ENCODE assay signal across 7 mouse cellular contexts in the genomic region with DNA sequence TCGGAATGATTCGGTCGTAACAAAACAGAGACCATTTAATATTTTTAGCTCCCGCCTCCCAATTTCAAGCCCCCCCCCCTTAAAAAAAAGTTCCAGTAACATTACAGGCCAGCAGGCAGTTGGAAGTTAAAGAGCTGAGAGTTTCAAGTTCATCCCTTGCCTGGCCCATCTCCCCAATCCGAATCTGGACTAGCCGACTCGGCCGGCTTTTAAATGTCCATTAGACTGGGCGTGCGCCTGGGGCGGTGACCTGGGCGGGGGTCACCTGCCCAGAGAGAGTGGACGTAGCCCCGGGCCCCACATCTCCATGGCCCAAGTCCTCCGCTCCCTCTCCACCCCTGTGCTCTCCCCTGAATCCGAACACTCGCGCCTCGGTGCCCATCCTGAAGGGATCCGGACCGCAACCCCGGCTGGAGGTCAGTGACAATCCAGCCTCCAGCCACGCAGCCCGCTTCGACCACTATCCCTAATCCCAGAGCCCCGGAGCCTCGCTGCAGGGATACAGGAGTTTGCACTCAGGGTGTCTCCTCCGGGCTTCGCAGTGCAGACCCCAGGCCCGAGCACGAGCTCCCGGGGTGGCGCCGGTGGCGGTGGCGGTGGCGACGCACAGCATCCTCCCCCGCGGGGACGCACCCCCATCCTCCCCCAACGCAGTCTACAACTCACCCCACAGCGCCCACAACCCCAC. TPM values are rescaled to one million over a fixed set of nuclear protein-coding genes. Genes with fewer than 3 reads are reported as not detected.
DNase-seq lines count a peak whose midpoint lies in the region; ATAC-seq and TF ChIP-seq lines count a peak whose summit lies in the region.

No protein-coding gene starts in this region.

- under 1% methylated on average over 43 of the region's 43 CpGs for WGBS in embryonic facial prominence, embryonic 12.5 days
- WGBS in liver, embryonic 11.5 days: under 1% methylated on average over 43 of the region's 43 CpGs

- peak overlapping the region; percentile 92 for H3K9ac ChIP-seq in embryonic facial prominence, embryonic 12.5 days
- H3K9ac ChIP-seq in liver, embryonic 11.5 days (ENCODE audit: low read depth, low read length): peak overlapping the region; percentile 75

- peak overlapping the region; percentile 80 for H3K4me2 ChIP-seq in embryonic facial prominence, embryonic 12.5 days (replicated peaks)
- H3K4me2 ChIP-seq in liver, embryonic 11.5 days: peak overlapping the region; percentile 89

- DNase-seq in B cell, adult 2 months: peak; percentile 71 to 74
- peak; percentile 17 for DNase-seq in heart, postnatal 25 days (ENCODE audit: low spot score)
- peak; percentile 56 for DNase-seq in liver, embryonic 11.5 days (ENCODE audit: low spot score)
- DNase-seq in naive thymus-derived CD4-positive, alpha-beta T cell, adult 2 months (ENCODE audit: low read depth): peak; percentile 63
- DNase-seq in thymus, postnatal 14 days: peak; percentile 89

- peaks cover 21% of the 10 kb centered on the region for H3K27me3 ChIP-seq in E14TG2a.4 (ENCODE audit: insufficient read depth, low read length)
- no peaks in the 10 kb centered on the region for H3K27me3 ChIP-seq in embryonic facial prominence, embryonic 12.5 days
- peaks cover 31% of the 10 kb centered on the region for H3K27me3 ChIP-seq in liver, embryonic 11.5 days (replicated peaks; ENCODE audit: control insufficient read depth, insufficient read depth, low read length)

- no peak for ATAC-seq in embryonic facial prominence, embryonic 12.5 days (ENCODE audit: insufficient number of reproducible peaks, insufficient read depth, low FRiP score, low TSS enrichment)
- ATAC-seq in liver, embryonic 11.5 days (replicated peaks; ENCODE audit: low FRiP score): peak; percentile 50

- H3K4me1 ChIP-seq in E14TG2a.4 (replicated peaks; ENCODE audit: low read depth, low read length): peaks cover 33% of the 10 kb centered on the region
- peaks cover 36% of the 10 kb centered on the region for H3K4me1 ChIP-seq in embryonic facial prominence, embryonic 12.5 days
- H3K4me1 ChIP-seq in liver, embryonic 11.5 days (replicated peaks; ENCODE audit: control insufficient read depth, insufficient read depth, low read length): peaks cover 4% of the 10 kb centered on the region; the same call in 1 of the 2 replicates

- H3K4me3 ChIP-seq in E14TG2a.4 (replicated peaks; ENCODE audit: low read length): peak overlapping the region; percentile 79
- H3K4me3 ChIP-seq in embryonic facial prominence, embryonic 12.5 days: peak overlapping the region; percentile 59
- peak overlapping the region; percentile 69 for H3K4me3 ChIP-seq in liver, embryonic 11.5 days (ENCODE audit: low read depth, low read length)

- intact Hi-C loops in heart, postnatal 25 days (cut with DNase I): loop anchor here (2.0 kb wide), 1 partner anchor 17 kb away; no protein-coding TSS in a partner anchor

- H3K36me3 ChIP-seq in E14TG2a.4 (ENCODE audit: insufficient read depth, low read length): no peaks in the 10 kb centered on the region
- no peaks in the 10 kb centered on the region for H3K36me3 ChIP-seq in embryonic facial prominence, embryonic 12.5 days
- H3K36me3 ChIP-seq in liver, embryonic 11.5 days (ENCODE audit: control insufficient read depth, insufficient read depth, low read length): no peaks in the 10 kb centered on the region

- H3K9me3 ChIP-seq in E14TG2a.4 (ENCODE audit: low read length): no peaks in the 10 kb centered on the region
- H3K9me3 ChIP-seq in embryonic facial prominence, embryonic 12.5 days: no peaks in the 10 kb centered on the region
- H3K9me3 ChIP-seq in liver, embryonic 11.5 days (ENCODE audit: control insufficient read depth, low read length): no peaks in the 10 kb centered on the region

- H3K27ac ChIP-seq in embryonic facial prominence, embryonic 12.5 days: peak overlapping the region; percentile 99
- H3K27ac ChIP-seq in liver, embryonic 11.5 days (ENCODE audit: low read depth, low read length): peak overlapping the region; percentile 86

- TF ChIP-seq CTCF in E14TG2a.4 (conservative IDR thresholded peaks at IDR 0.05; ENCODE audit: low read length): no peak

RNA-seq across cellular contexts. Expression of a gene that starts 0.9 kb away (rescaled TPM):
- polyA plus RNA-seq in embryonic facial prominence, embryonic 12.5 days (2016; fragmentation: Nextera tagmentation; extraction: Ambion mirVana): 37.6 and 38.4 TPM in 2 replicates
- 10 to 100 TPM; 45.1 to 48.7 TPM for total RNA-seq in heart, postnatal 25 days (2021)
- 15.9 and 17.6 TPM in 2 replicates for polyA plus RNA-seq in liver, embryonic 11.5 days (2014; fragmentation: Nextera tagmentation; extraction: Ambion mirVana)

Comparison
In these comparisons a context has a peak if more than half of its experiments do, and no peak if none do; other contexts are left out.
1. DNase-seq: peak in every context shown above with its lines; median percentile 89 in thymus, postnatal 14 days; 72 in B cell, adult 2 months; 63 in naive thymus-derived CD4-positive, alpha-beta T cell, adult 2 months; 56 in liver, embryonic 11.5 days; 17 in heart, postnatal 25 days.